Mouse (Mus musculus) lung, postnatal 0 days (tissue): ENCODE results near the gene Habp4. TPM values are rescaled to one million over a fixed set of nuclear protein-coding genes. Genes with fewer than 3 reads are reported as not detected.

Experiments used
- ATAC-seq: fragments of 200-750 bp; cut with Nextera tagmentation; 2 replicates; pipeline ENCODE4 v1.8.0; 2017; ENCODE audit warnings: moderate library complexity
- DNase-seq: peaks from one replicate; pipeline ENCODE4 v3.0.0-alpha.2; 2016; ENCODE audit warnings: low spot score
- H3K27ac ChIP-seq: fragments of 300-500 bp; sonication (generic); 2 replicates; pipeline ENCODE4 v1.5.1; 2014; ENCODE audit warnings: antibody characterized with exemption, mild to moderate bottlenecking, low read length, mixed read lengths
- H3K27me3 ChIP-seq: fragments of 300-500 bp; sonication (generic); replicated peaks from 2 replicates; pipeline ENCODE4 v1.6.1; 2014; ENCODE audit warnings: low read length, mixed read lengths; ENCODE audit not compliant: insufficient read depth
- H3K36me3 ChIP-seq: fragments of 300-500 bp; sonication (generic); 2 replicates; pipeline ENCODE4 v1.6.1; 2014; ENCODE audit warnings: low read length, mixed read lengths; ENCODE audit not compliant: insufficient read depth
- H3K4me1 ChIP-seq: fragments of 300-500 bp; sonication (generic); 2 replicates; pipeline ENCODE4 v1.6.1; 2014; ENCODE audit warnings: antibody characterized with exemption, low read depth, low read length, mixed read lengths; ENCODE audit not compliant: insufficient read depth
- H3K4me2 ChIP-seq: fragments of 300-500 bp; sonication (generic); replicated peaks from 2 replicates; pipeline ENCODE4 v1.6.1; 2014; ENCODE audit warnings: low read depth, mild to moderate bottlenecking, low read length, moderate library complexity, mixed read lengths
- H3K4me3 ChIP-seq: fragments of 300-500 bp; sonication (generic); 2 replicates; pipeline ENCODE4 v1.5.1; 2014; ENCODE audit warnings: low read depth, low read length
- H3K9ac ChIP-seq: fragments of 300-500 bp; sonication (generic); replicated peaks from 2 replicates; pipeline ENCODE4 v1.6.1; 2014; ENCODE audit warnings: low read depth, mild to moderate bottlenecking
- H3K9me3 ChIP-seq: fragments of 300-500 bp; sonication (generic); 2 replicates; pipeline ENCODE4 v1.6.1; 2016; ENCODE audit warnings: low read length, mixed read lengths
- CTCF ChIP-seq: IDR thresholded peaks from 2 replicates; pipeline ENCODE4 v1.5.1; 2016; ENCODE audit warnings: antibody characterized with exemption, mild to moderate bottlenecking
- EP300 ChIP-seq: IDR thresholded peaks from 2 replicates; pipeline ENCODE4 v1.6.1; 2016; ENCODE audit warnings: antibody characterized with exemption, mild to moderate bottlenecking, control low read depth
- WGBS: fragments of 180-500 bp; shearing (Covaris S2); extraction: QIAGEN DNeasy Blood & Tissue Kit; methylation state at CpG from one replicate; pipeline ENCODE4 v1.1.7; 2014; 5-methylcytosine and 5-hydroxymethylcytosine counted together
- polyA plus RNA-seq: library from polyadenylated mRNA; unstranded; fragments of >200 nt; fragmentation: Nextera tagmentation; extraction: Ambion mirVana; gene quantifications from 2 replicates; pipeline ENCODE4 v1.2.1, GENCODE M21; 2015

Gene Habp4
- polyA plus RNA-seq, 1 experiment from 2014 or later, result 16.6 TPM

- DNase-seq (peak; percentile 66), ATAC-seq (peak; percentile 93)
- TF ChIP-seq CTCF, result peak; percentile 41; the same call in 1 of the 2 replicates
- no peak for TF ChIP-seq EP300
- peak within 1 kb of the TSS; percentile 60 for H3K4me3 ChIP-seq
- H3K4me2 ChIP-seq, result peak within 1 kb of the TSS; percentile 77
- H3K27ac ChIP-seq, result peak within 1 kb of the TSS; percentile 34
- H3K27me3 ChIP-seq, result no peaks in the 10 kb centered on the region
- no peaks in the 10 kb centered on the region for H3K36me3 ChIP-seq
- WGBS, result 7% methylated on average over 40 of the region's 44 CpGs
- no peaks in the 10 kb centered on the region for H3K4me1 ChIP-seq
- H3K9me3 ChIP-seq, result no peaks in the 10 kb centered on the region
- H3K9ac ChIP-seq, result peak within 1 kb of the TSS; percentile 37
Observed at GRCm38 (mm10) chr13:64128858-64129615, 32.6 kb upstream of the Habp4 start, which contains the start of gene Slc35d2. Gene Slc35d2, minus strand, starts transcription at chr13:64129368.

- 31% methylated on average over 15 of the region's 15 CpGs for WGBS
- H3K9ac ChIP-seq, result peak overlapping the region; percentile 37
- peak; percentile 66 for DNase-seq
Observed at GRCm38 (mm10) chr13:64129616-64130375, 31.8 kb upstream of the Habp4 start.

GRCm38 (mm10) chr13:64150121-64150520 is 11.5 kb upstream of the Habp4 start:
- Histone ChIP-seq H3K9ac (no peak overlapping the region), H3K27ac (no peak overlapping the region), H3K27me3 (no peaks in the 10 kb centered on the region), H3K9me3 (no peaks in the 10 kb centered on the region), H3K4me2 (no peak overlapping the region), H3K36me3 (no peaks in the 10 kb centered on the region), H3K4me1 (no peaks in the 10 kb centered on the region), H3K4me3 (no peak overlapping the region)
- WGBS, result 42% methylated on average over 5 of the region's 5 CpGs
- DNase-seq (no peak), ATAC-seq (no peak)
- no peak for TF ChIP-seq CTCF
- TF ChIP-seq EP300, result no peak

More at GRCm38 (mm10) chr13:64129616-64130375, 31.8 kb upstream of the Habp4 start:
- H3K27ac ChIP-seq, result peak overlapping the region; percentile 34
- TF ChIP-seq CTCF, result peak; percentile 66
- TF ChIP-seq EP300, result no peak
- H3K9me3 ChIP-seq, result no peaks in the 10 kb centered on the region
- no peaks in the 10 kb centered on the region for H3K27me3 ChIP-seq
- no peaks in the 10 kb centered on the region for H3K36me3 ChIP-seq
- H3K4me2 ChIP-seq, result peak overlapping the region; percentile 77
- H3K4me3 ChIP-seq, result peak overlapping the region; percentile 60
- H3K4me1 ChIP-seq, result no peaks in the 10 kb centered on the region
- ATAC-seq, result peak; percentile 80

GRCm38 (mm10) chr13:64152241-64152669 is 9.4 kb upstream of the Habp4 start:
- Histone ChIP-seq H3K4me1 (no peaks in the 10 kb centered on the region), H3K4me2 (peak overlapping the region; percentile 89), H3K27me3 (no peaks in the 10 kb centered on the region), H3K36me3 (no peaks in the 10 kb centered on the region), H3K9ac (peak overlapping the region; percentile 37), H3K9me3 (no peaks in the 10 kb centered on the region), H3K4me3 (peak overlapping the region; percentile 64), H3K27ac (peak overlapping the region; percentile 63)
- peak; percentile 5 for ATAC-seq
- TF ChIP-seq EP300, result no peak
- TF ChIP-seq CTCF, result no peak
- peak; percentile 92 for DNase-seq
- WGBS, result 3% methylated on average over 29 of the region's 42 CpGs

GRCm38 (mm10) chr13:64152671-64153082 is 8.9 kb upstream of the Habp4 start:
- H3K4me3 ChIP-seq, result peak overlapping the region; percentile 64
- ATAC-seq (peak; percentile 1; the same call in 1 of the 2 replicates), DNase-seq (peak; percentile 40)
- H3K27me3 ChIP-seq, result no peaks in the 10 kb centered on the region
- TF ChIP-seq CTCF, result 0 out of 2 replicates have a peak, but pooled peaks have one; percentile 16
- no peak for TF ChIP-seq EP300
- H3K4me1 ChIP-seq, result no peaks in the 10 kb centered on the region
- no peaks in the 10 kb centered on the region for H3K36me3 ChIP-seq
- H3K9ac ChIP-seq, result peak overlapping the region; percentile 37
- H3K9me3 ChIP-seq, result no peaks in the 10 kb centered on the region
- H3K4me2 ChIP-seq, result peak overlapping the region; percentile 89
- H3K27ac ChIP-seq, result peak overlapping the region; percentile 63
- under 1% methylated on average over 38 of the region's 61 CpGs for WGBS
